Mouse (Mus musculus): ENCODE data around the gene Neurl1a. TPM values are rescaled to one million over a fixed set of nuclear protein-coding genes. Genes with fewer than 3 reads are reported as not detected.
A peak's percentile ranks its signal among the peaks of the same experiment; 100 is the strongest.

Gene Neurl1a
- polyA plus RNA-seq (2015; fragmentation: Nextera tagmentation; extraction: Ambion mirVana) = 3.9 TPM in 2 replicates

- Histone ChIP-seq H3K9ac (ENCODE audit: low read length) (peak within 1 kb of the TSS; percentile 72), H3K9me3 (ENCODE audit: control insufficient read depth, low read length) (no peaks in the 10 kb centered on the region), H3K4me2 (replicated peaks; ENCODE audit: low read depth) (peak within 1 kb of the TSS; percentile 92), H3K36me3 (ENCODE audit: control insufficient read depth, insufficient read depth, low read length) (no peaks in the 10 kb centered on the region), H3K27ac (replicated peaks) (peak within 1 kb of the TSS; percentile 69), H3K4me3 (ENCODE audit: low read depth, low read length) (peak within 1 kb of the TSS; percentile 73), H3K27me3 (ENCODE audit: control insufficient read depth, insufficient read depth, low read length) (no peaks in the 10 kb centered on the region), H3K4me1 (replicated peaks; ENCODE audit: control insufficient read depth, insufficient read depth) (0 out of 2 replicates have a peak, but pooled peaks cover 3% of the 10 kb centered on the region)
- no peak for TF ChIP-seq CTCF (IDR thresholded peaks at IDR 0.05; ENCODE audit: low read depth)
- TF ChIP-seq EP300 (optimal IDR thresholded peaks at IDR 0.05) = no peak
- ATAC-seq (ENCODE audit: low FRiP score, low TSS enrichment) = peak; percentile 56
- DNase-seq (ENCODE audit: low spot score) = peak; percentile 66
- under 1% methylated on average over 67 of the region's 98 CpGs for WGBS
Measured at GRCm38 (mm10) chr19:47178431-47179271, at the start of gene Neurl1a. Gene Neurl1a, plus strand, starts transcription at chr19:47178820.

GRCm38 (mm10) chr19:47128835-47129234 lies 49.8 kb upstream of the Neurl1a start:
- Histone ChIP-seq H3K4me2 (replicated peaks; ENCODE audit: low read depth) (no peak overlapping the region), H3K27ac (replicated peaks) (no peak overlapping the region), H3K9me3 (ENCODE audit: control insufficient read depth, low read length) (no peaks in the 10 kb centered on the region), H3K4me3 (ENCODE audit: low read depth, low read length) (no peak overlapping the region), H3K9ac (ENCODE audit: low read length) (no peak overlapping the region), H3K4me1 (replicated peaks; ENCODE audit: control insufficient read depth, insufficient read depth) (no peaks in the 10 kb centered on the region), H3K36me3 (ENCODE audit: control insufficient read depth, insufficient read depth, low read length) (peaks cover 42% of the 10 kb centered on the region), H3K27me3 (ENCODE audit: control insufficient read depth, insufficient read depth, low read length) (no peaks in the 10 kb centered on the region)
- DNase-seq (ENCODE audit: low spot score) (no peak), ATAC-seq (ENCODE audit: low FRiP score, low TSS enrichment) (no peak)
- 94% methylated on average over 11 of the region's 11 CpGs for WGBS
- TF ChIP-seq EP300 (optimal IDR thresholded peaks at IDR 0.05) = no peak
- no peak for TF ChIP-seq CTCF (IDR thresholded peaks at IDR 0.05; ENCODE audit: low read depth)

- DNase-seq (ENCODE audit: low spot score) (no peak), ATAC-seq (ENCODE audit: low FRiP score, low TSS enrichment) (no peak)
- no peaks in the 10 kb centered on the region for H3K4me1 ChIP-seq (replicated peaks; ENCODE audit: control insufficient read depth, insufficient read depth)
- no peak for TF ChIP-seq CTCF (IDR thresholded peaks at IDR 0.05; ENCODE audit: low read depth)
- no peak for TF ChIP-seq EP300 (optimal IDR thresholded peaks at IDR 0.05)
- no peaks in the 10 kb centered on the region for H3K9me3 ChIP-seq (ENCODE audit: control insufficient read depth, low read length)
- H3K4me2 ChIP-seq (replicated peaks; ENCODE audit: low read depth) = no peak overlapping the region
- no peak overlapping the region for H3K27ac ChIP-seq (replicated peaks)
- no peak overlapping the region for H3K9ac ChIP-seq (ENCODE audit: low read length)
- peaks cover 38% of the 10 kb centered on the region for H3K36me3 ChIP-seq (ENCODE audit: control insufficient read depth, insufficient read depth, low read length)
- H3K4me3 ChIP-seq (ENCODE audit: low read depth, low read length) = no peak overlapping the region
- 94% methylated on average over 15 of the region's 15 CpGs for WGBS
- no peaks in the 10 kb centered on the region for H3K27me3 ChIP-seq (ENCODE audit: control insufficient read depth, insufficient read depth, low read length)
Measured at GRCm38 (mm10) chr19:47130551-47131125, 48.0 kb upstream of the Neurl1a start.

- H3K9me3 ChIP-seq (ENCODE audit: control insufficient read depth, low read length) = no peaks in the 10 kb centered on the region
- H3K27ac ChIP-seq (replicated peaks) = no peak overlapping the region
- 0 out of 2 replicates have a peak, but pooled peaks cover 4% of the 10 kb centered on the region for H3K4me1 ChIP-seq (replicated peaks; ENCODE audit: control insufficient read depth, insufficient read depth)
- ATAC-seq (ENCODE audit: low FRiP score, low TSS enrichment) (no peak), DNase-seq (ENCODE audit: low spot score) (no peak)
- H3K4me3 ChIP-seq (ENCODE audit: low read depth, low read length) = no peak overlapping the region
- WGBS = 91% methylated on average over 7 of the region's 7 CpGs
- H3K36me3 ChIP-seq (ENCODE audit: control insufficient read depth, insufficient read depth, low read length) = peaks cover 30% of the 10 kb centered on the region
- no peak overlapping the region for H3K9ac ChIP-seq (ENCODE audit: low read length)
- H3K4me2 ChIP-seq (replicated peaks; ENCODE audit: low read depth) = no peak overlapping the region
- no peaks in the 10 kb centered on the region for H3K27me3 ChIP-seq (ENCODE audit: control insufficient read depth, insufficient read depth, low read length)
- no peak for TF ChIP-seq EP300 (optimal IDR thresholded peaks at IDR 0.05)
- no peak for TF ChIP-seq CTCF (IDR thresholded peaks at IDR 0.05; ENCODE audit: low read depth)
Measured at GRCm38 (mm10) chr19:47133161-47133560, 45.5 kb upstream of the Neurl1a start.

- H3K4me2 ChIP-seq (replicated peaks; ENCODE audit: low read depth) = no peak overlapping the region
- WGBS = 90% methylated on average over 17 of the region's 17 CpGs
- no peak overlapping the region for H3K27ac ChIP-seq (replicated peaks)
- TF ChIP-seq CTCF (IDR thresholded peaks at IDR 0.05; ENCODE audit: low read depth) = no peak
- TF ChIP-seq EP300 (optimal IDR thresholded peaks at IDR 0.05) = no peak
- ATAC-seq (ENCODE audit: low FRiP score, low TSS enrichment) (no peak), DNase-seq (ENCODE audit: low spot score) (no peak)
- no peak overlapping the region for H3K9ac ChIP-seq (ENCODE audit: low read length)
- no peaks in the 10 kb centered on the region for H3K9me3 ChIP-seq (ENCODE audit: control insufficient read depth, low read length)
- 0 out of 2 replicates have a peak, but pooled peaks cover 4% of the 10 kb centered on the region for H3K4me1 ChIP-seq (replicated peaks; ENCODE audit: control insufficient read depth, insufficient read depth)
- no peak overlapping the region for H3K4me3 ChIP-seq (ENCODE audit: low read depth, low read length)
- H3K36me3 ChIP-seq (ENCODE audit: control insufficient read depth, insufficient read depth, low read length) = peaks cover 14% of the 10 kb centered on the region
- H3K27me3 ChIP-seq (ENCODE audit: control insufficient read depth, insufficient read depth, low read length) = no peaks in the 10 kb centered on the region
Measured at GRCm38 (mm10) chr19:47135568-47135967, 43.1 kb upstream of the Neurl1a start.

All from stomach, postnatal 0 days (tissue).